Mouse (Mus musculus) bone marrow macrophage, adult 2 months (primary cell): ENCODE results near the gene Ccdc175.

Experiments
- CTCF ChIP-seq: IDR thresholded peaks from 2 replicates; pipeline ENCODE4 v1.5.1; 2012; ENCODE audit warnings: low read depth, mild to moderate bottlenecking, low read length, moderate library complexity
- POLR2A ChIP-seq: IDR thresholded peaks from 2 replicates; pipeline ENCODE4 v1.6.1; 2012; ENCODE audit warnings: mild to moderate bottlenecking, low read depth, low read length, borderline replicate concordance

GRCm38 (mm10) chr12:72069626-72070326 lies 115.1 kb downstream of the Ccdc175 start:
- TF ChIP-seq CTCF (no peak), POLR2A (no peak)
